Mouse (Mus musculus) ES-Bruce4 (cell line): ENCODE results near the gene Kpna1. TPM values are rescaled to one million over a fixed set of nuclear protein-coding genes. Genes with fewer than 3 reads are reported as not detected.
"Not testable (repeated sequence)": the region's sequence is repeated elsewhere in the genome, so short reads cannot be mapped to it uniquely, and the experiment has no call there.

Experiments used
- H3K27ac ChIP-seq: 2 replicates; pipeline ENCODE4 v1.5.1; 2012; ENCODE audit warnings: low read length, inconsistent platforms; ENCODE audit not compliant: insufficient read depth
- H3K27me3 ChIP-seq: 2 replicates; pipeline ENCODE4 v1.6.1; 2012; ENCODE audit warnings: mild to moderate bottlenecking, low read length, inconsistent platforms; ENCODE audit not compliant: control insufficient read depth, poor library complexity, insufficient read depth, severe bottlenecking
- H3K36me3 ChIP-seq: 2 replicates; pipeline ENCODE4 v1.6.1; 2012; ENCODE audit warnings: inconsistent platforms, mild to moderate bottlenecking, low read length, moderate library complexity; ENCODE audit not compliant: control insufficient read depth, poor library complexity, insufficient read depth, severe bottlenecking
- H3K4me1 ChIP-seq: one replicate; pipeline ENCODE4 v1.8.1; 2011; ENCODE audit warnings: low read length; ENCODE audit not compliant: control insufficient read depth, insufficient read depth
- H3K4me3 ChIP-seq: 2 replicates; pipeline ENCODE4 v1.5.1; 2011; ENCODE audit warnings: low read depth, mild to moderate bottlenecking, low read length
- H3K9ac ChIP-seq: 2 replicates; pipeline ENCODE4 v1.6.1; 2012; ENCODE audit warnings: low read depth, mild to moderate bottlenecking, inconsistent platforms; ENCODE audit not compliant: poor library complexity, severe bottlenecking
- H3K9me3 ChIP-seq: replicated peaks from 2 replicates; pipeline ENCODE4 v1.6.1; 2012; ENCODE audit warnings: mild to moderate bottlenecking, low read length, inconsistent platforms; ENCODE audit not compliant: control insufficient read depth, poor library complexity, insufficient read depth, severe bottlenecking
- CTCF ChIP-seq: IDR thresholded peaks from one replicate; pipeline ENCODE4 v1.8.1; 2011; ENCODE audit warnings: low read depth, low read length
- EP300 ChIP-seq: IDR thresholded peaks from 2 replicates; pipeline ENCODE4 v1.6.1; 2011; ENCODE audit warnings: low read depth, low read length; ENCODE audit not compliant: insufficient read depth
- POLR2A ChIP-seq: IDR thresholded peaks from one replicate; pipeline ENCODE4 v1.8.1; 2011; ENCODE audit warnings: low read length; ENCODE audit not compliant: insufficient read depth
- polyA plus RNA-seq: library from polyadenylated mRNA; stranded (reverse); fragments of >200 nt; gene quantifications from 2 replicates; pipeline ENCODE4 v1.2.4, GENCODE M21; 2011; ENCODE audit warnings: low read depth; ENCODE audit not compliant: missing spikeins, insufficient read depth, insufficient read length

Kpna1 gene
- polyA plus RNA-seq, 1 experiment, result 103 TPM

GRCm38 (mm10) chr16:35941382-35941781 is 37.2 kb upstream of the Kpna1 start:
- Histone ChIP-seq H3K36me3 (no peaks in the 10 kb centered on the region), H3K27me3 (no peaks in the 10 kb centered on the region), H3K4me1 (no peaks in the 10 kb centered on the region), H3K27ac (no peak overlapping the region), H3K9me3 (no peaks in the 10 kb centered on the region), H3K9ac (no peak overlapping the region), H3K4me3 (no peak overlapping the region)
- no peak for TF ChIP-seq EP300
- peak; percentile 67 for TF ChIP-seq CTCF
- TF ChIP-seq POLR2A, result no peak

- no peak overlapping the region for H3K4me3 ChIP-seq
- no peaks in the 10 kb centered on the region for H3K36me3 ChIP-seq
- TF ChIP-seq POLR2A, result no peak
- no peak for TF ChIP-seq CTCF
- no peak for TF ChIP-seq EP300
- H3K27me3 ChIP-seq, result no peaks in the 10 kb centered on the region
- H3K9ac ChIP-seq, result no peak overlapping the region
- H3K9me3 ChIP-seq, result no peaks in the 10 kb centered on the region
- H3K27ac ChIP-seq, result no peak overlapping the region
- peaks cover 3% of the 10 kb centered on the region for H3K4me1 ChIP-seq
These were observed 29.3 kb upstream of the Kpna1 start for GRCm38 (mm10) chr16:35949264-35949663.

- TF ChIP-seq CTCF, result no peak
- TF ChIP-seq POLR2A, result no peak
- no peak for TF ChIP-seq EP300
- Histone ChIP-seq H3K4me3 (no peak overlapping the region), H3K27me3 (no peaks in the 10 kb centered on the region), H3K36me3 (no peaks in the 10 kb centered on the region), H3K4me1 (peaks cover 3% of the 10 kb centered on the region), H3K9me3 (no peaks in the 10 kb centered on the region), H3K9ac (no peak overlapping the region), H3K27ac (peak overlapping the region; percentile 68)
These were observed 27.3 kb upstream of the Kpna1 start for GRCm38 (mm10) chr16:35951216-35951615.

GRCm38 (mm10) chr16:35952628-35953130 is 25.9 kb upstream of the Kpna1 start:
- TF ChIP-seq POLR2A (no peak), CTCF (no peak), EP300 (no peak)
- Histone ChIP-seq H3K9ac (no peak overlapping the region), H3K27me3 (no peaks in the 10 kb centered on the region), H3K4me1 (peaks cover 3% of the 10 kb centered on the region), H3K9me3 (no peaks in the 10 kb centered on the region), H3K27ac (0 out of 2 replicates have a peak overlapping the region, but pooled peaks have one; percentile 26), H3K4me3 (no peak overlapping the region), H3K36me3 (no peaks in the 10 kb centered on the region)

- not testable (repeated sequence) for H3K27me3 ChIP-seq, H3K36me3 ChIP-seq, H3K4me1 ChIP-seq, H3K9me3 ChIP-seq, H3K4me3 ChIP-seq
- peak overlapping the region; percentile 60 for H3K9ac ChIP-seq
- H3K27ac ChIP-seq, result peak overlapping the region; percentile 93
These were observed 12.6 kb upstream of the Kpna1 start for GRCm38 (mm10) chr16:35965991-35966390.

- Histone ChIP-seq H3K9ac (peak overlapping the region; percentile 11), H3K36me3 (no peaks in the 10 kb centered on the region), H3K27me3 (no peaks in the 10 kb centered on the region), H3K4me1 (peaks cover 10% of the 10 kb centered on the region), H3K27ac (peak overlapping the region; percentile 93), H3K9me3 (no peaks in the 10 kb centered on the region), H3K4me3 (no peak overlapping the region)
- no peak for TF ChIP-seq POLR2A
- no peak for TF ChIP-seq CTCF
- no peak for TF ChIP-seq EP300
These were observed 12.0 kb upstream of the Kpna1 start for GRCm38 (mm10) chr16:35966411-35967115.
